8 mouse cellular contexts compared by ENCODE assay signal in the genomic region with DNA sequence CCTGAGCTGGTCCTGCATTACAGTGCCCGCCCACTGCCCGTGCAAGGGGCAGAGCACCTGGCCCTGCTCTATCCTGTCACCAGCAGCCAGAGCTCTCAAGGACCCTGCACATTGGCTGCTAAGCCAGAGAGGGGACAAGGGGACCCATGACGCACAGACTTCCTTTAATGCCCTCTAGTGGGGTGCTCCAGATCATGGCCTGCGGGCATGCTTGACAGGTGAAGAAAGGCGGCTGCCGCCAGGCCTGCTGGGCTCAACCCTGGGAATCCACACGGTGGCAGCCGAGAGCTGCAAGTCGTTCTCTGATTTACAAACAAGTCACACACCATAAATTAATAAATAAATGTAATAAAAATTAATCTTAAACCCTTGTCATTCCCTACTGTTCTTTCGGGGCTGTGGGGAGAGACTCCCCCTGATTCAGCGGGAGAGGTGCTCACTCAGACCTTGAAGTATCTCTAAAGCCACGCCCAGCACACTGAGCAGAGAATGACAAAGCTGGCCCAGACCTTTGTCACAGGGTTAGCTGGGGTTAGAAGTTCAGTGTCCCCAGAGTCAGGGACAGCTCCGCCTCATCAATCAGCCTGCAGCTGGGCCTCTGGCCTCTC. TPM values are rescaled to one million over a fixed set of nuclear protein-coding genes. Genes with fewer than 3 reads are reported as not detected.
DNase-seq lines count a peak whose midpoint lies in the region; ATAC-seq and TF ChIP-seq lines count a peak whose summit lies in the region.

No protein-coding gene starts in this region.

- H3K27me3 ChIP-seq in embryonic facial prominence, embryonic 10.5 days (replicated peaks; ENCODE audit: low read depth, poor library complexity, severe bottlenecking) = peaks cover 14% of the 10 kb centered on the region
- peaks cover 23% of the 10 kb centered on the region for H3K27me3 ChIP-seq in heart, embryonic 12.5 days (replicated peaks)
- 0 out of 2 replicates have a peak, but pooled peaks cover 3% of the 10 kb centered on the region for H3K27me3 ChIP-seq in kidney, embryonic 16.5 days (ENCODE audit: insufficient read depth, low read length)
- H3K27me3 ChIP-seq in liver, postnatal 0 days (ENCODE audit: insufficient read depth, low read length) = peaks cover 9% of the 10 kb centered on the region
- H3K27me3 ChIP-seq in neural tube, embryonic 12.5 days (replicated peaks) = no peaks in the 10 kb centered on the region
- peaks cover under 1% of the 10 kb centered on the region; the same call in 1 of the 2 replicates for H3K27me3 ChIP-seq in stomach, embryonic 16.5 days (ENCODE audit: control insufficient read depth, insufficient read depth, low read length)

- ATAC-seq in heart, embryonic 12.5 days (ENCODE audit: insufficient number of reproducible peaks, low FRiP score) = peak; percentile 57
- peak; percentile 76 for ATAC-seq in kidney, embryonic 16.5 days (ENCODE audit: low FRiP score, low TSS enrichment)
- ATAC-seq in liver, postnatal 0 days = peak; percentile 82
- peak; percentile 74 for ATAC-seq in neural tube, embryonic 12.5 days (ENCODE audit: low FRiP score, low read depth)
- peak; percentile 68 for ATAC-seq in stomach, embryonic 16.5 days (ENCODE audit: insufficient read depth, low FRiP score)

- H3K27ac ChIP-seq in embryonic facial prominence, embryonic 10.5 days (replicated peaks) = peak overlapping the region; percentile 58; the same call in 1 of the 2 replicates
- no peak overlapping the region for H3K27ac ChIP-seq in heart, embryonic 12.5 days (ENCODE audit: poor library complexity, severe bottlenecking)
- H3K27ac ChIP-seq in kidney, embryonic 16.5 days (ENCODE audit: low read length) = no peak overlapping the region
- peak overlapping the region; percentile 55; the same call in 1 of the 2 replicates for H3K27ac ChIP-seq in liver, postnatal 0 days (ENCODE audit: low read depth)
- peak overlapping the region; percentile 6; the same call in 1 of the 2 replicates for H3K27ac ChIP-seq in neural tube, embryonic 12.5 days
- H3K27ac ChIP-seq in stomach, embryonic 16.5 days (ENCODE audit: low read length) = no peak overlapping the region

- no peak overlapping the region for H3K4me3 ChIP-seq in embryonic facial prominence, embryonic 10.5 days
- no peak overlapping the region for H3K4me3 ChIP-seq in heart, embryonic 12.5 days
- no peak overlapping the region for H3K4me3 ChIP-seq in kidney, embryonic 16.5 days (ENCODE audit: low read length)
- H3K4me3 ChIP-seq in liver, postnatal 0 days (ENCODE audit: low read depth, low read length) = no peak overlapping the region
- H3K4me3 ChIP-seq in neural tube, embryonic 12.5 days = no peak overlapping the region
- no peak overlapping the region for H3K4me3 ChIP-seq in stomach, embryonic 16.5 days (replicated peaks; ENCODE audit: low read length)

- H3K36me3 ChIP-seq in embryonic facial prominence, embryonic 10.5 days (replicated peaks) = peaks cover 19% of the 10 kb centered on the region
- H3K36me3 ChIP-seq in heart, embryonic 12.5 days = no peaks in the 10 kb centered on the region
- H3K36me3 ChIP-seq in kidney, embryonic 16.5 days (ENCODE audit: insufficient read depth, low read length) = no peaks in the 10 kb centered on the region
- H3K36me3 ChIP-seq in liver, postnatal 0 days (replicated peaks; ENCODE audit: insufficient read depth, low read length) = no peaks in the 10 kb centered on the region
- H3K36me3 ChIP-seq in neural tube, embryonic 12.5 days = peaks cover 29% of the 10 kb centered on the region
- H3K36me3 ChIP-seq in stomach, embryonic 16.5 days (ENCODE audit: control insufficient read depth, insufficient read depth, low read length) = no peaks in the 10 kb centered on the region

- TF ChIP-seq EP300 in liver, postnatal 0 days (IDR thresholded peaks at IDR 0.05; ENCODE audit: low read depth) = no peak

- 17% methylated on average over 13 of the region's 13 CpGs for WGBS in embryonic facial prominence, embryonic 10.5 days
- WGBS in heart, embryonic 12.5 days = 19% methylated on average over 13 of the region's 13 CpGs
- 13% methylated on average over 13 of the region's 13 CpGs for WGBS in kidney, embryonic 16.5 days
- WGBS in liver, postnatal 0 days (ENCODE audit: insufficient replicate concordance) = 13% methylated on average over 13 of the region's 13 CpGs
- 15% methylated on average over 13 of the region's 13 CpGs for WGBS in neural tube, embryonic 12.5 days
- WGBS in stomach, embryonic 16.5 days = 14% methylated on average over 13 of the region's 13 CpGs

- DNase-seq in CD4-positive, CD25-positive, alpha-beta regulatory T cell, adult 2 months (ENCODE audit: low read depth, low spot score) = peak; percentile 87
- peak; percentile 66 for DNase-seq in adrenal gland, adult 8-10 months
- DNase-seq in embryonic facial prominence, embryonic 10.5 days (ENCODE audit: low spot score) = peak; percentile 84
- peak; percentile 84 for DNase-seq in liver, postnatal 0 days

- no peaks in the 10 kb centered on the region for H3K9me3 ChIP-seq in embryonic facial prominence, embryonic 10.5 days
- no peaks in the 10 kb centered on the region for H3K9me3 ChIP-seq in heart, embryonic 12.5 days (replicated peaks)
- H3K9me3 ChIP-seq in kidney, embryonic 16.5 days (ENCODE audit: low read length) = no peaks in the 10 kb centered on the region
- no peaks in the 10 kb centered on the region for H3K9me3 ChIP-seq in liver, postnatal 0 days (ENCODE audit: low read length)
- no peaks in the 10 kb centered on the region for H3K9me3 ChIP-seq in neural tube, embryonic 12.5 days
- H3K9me3 ChIP-seq in stomach, embryonic 16.5 days (replicated peaks; ENCODE audit: control insufficient read depth, low read length) = no peaks in the 10 kb centered on the region

- H3K9ac ChIP-seq in heart, embryonic 12.5 days = no peak overlapping the region
- no peak overlapping the region for H3K9ac ChIP-seq in kidney, embryonic 16.5 days (replicated peaks; ENCODE audit: low read length)
- H3K9ac ChIP-seq in liver, postnatal 0 days (replicated peaks) = no peak overlapping the region
- peak overlapping the region; percentile 14; the same call in 1 of the 2 replicates for H3K9ac ChIP-seq in neural tube, embryonic 12.5 days
- no peak overlapping the region; the same call in 1 of the 2 replicates for H3K9ac ChIP-seq in stomach, embryonic 16.5 days (ENCODE audit: low read length)

- peaks cover 22% of the 10 kb centered on the region for H3K4me1 ChIP-seq in embryonic facial prominence, embryonic 10.5 days
- H3K4me1 ChIP-seq in heart, embryonic 12.5 days (replicated peaks) = peaks cover 9% of the 10 kb centered on the region; the same call in 1 of the 2 replicates
- H3K4me1 ChIP-seq in kidney, embryonic 16.5 days (ENCODE audit: insufficient read depth, low read length) = peaks cover 8% of the 10 kb centered on the region
- H3K4me1 ChIP-seq in liver, postnatal 0 days (ENCODE audit: insufficient read depth) = no peaks in the 10 kb centered on the region; the same call in 1 of the 2 replicates
- H3K4me1 ChIP-seq in neural tube, embryonic 12.5 days = peaks cover 25% of the 10 kb centered on the region
- H3K4me1 ChIP-seq in stomach, embryonic 16.5 days (ENCODE audit: control insufficient read depth, insufficient read depth, low read length) = 0 out of 2 replicates have a peak, but pooled peaks cover 3% of the 10 kb centered on the region

- peak overlapping the region; percentile 23; the same call in 1 of the 2 replicates for H3K4me2 ChIP-seq in heart, embryonic 12.5 days
- peak overlapping the region; percentile 14; the same call in 1 of the 2 replicates for H3K4me2 ChIP-seq in kidney, embryonic 16.5 days (replicated peaks; ENCODE audit: low read depth, low read length)
- H3K4me2 ChIP-seq in liver, postnatal 0 days (ENCODE audit: low read depth, low read length) = 0 out of 2 replicates have a peak overlapping the region, but pooled peaks have one; percentile 40
- peak overlapping the region; percentile 25; the same call in 1 of the 2 replicates for H3K4me2 ChIP-seq in neural tube, embryonic 12.5 days (replicated peaks)
- peak overlapping the region; percentile 30; the same call in 1 of the 2 replicates for H3K4me2 ChIP-seq in stomach, embryonic 16.5 days (ENCODE audit: low read depth, low read length)

- peak; percentile 83 for TF ChIP-seq CTCF in liver, postnatal 0 days (IDR thresholded peaks at IDR 0.05; ENCODE audit: low read depth)

RNA-seq across cellular contexts. Expression of gene Shd, which starts 6.1 kb away (rescaled TPM):
- 1 to 10 TPM; 1.7 to 4.8 (median 3.0) TPM for total RNA-seq in adrenal gland, adult 8-10 months (2022)
- 32.8 and 39.1 TPM in 2 replicates for polyA plus RNA-seq in embryonic facial prominence, embryonic 10.5 days (2016; fragmentation: Nextera tagmentation; extraction: Ambion mirVana)
- 7.2 and 9.2 TPM in 2 replicates for polyA plus RNA-seq in heart, embryonic 12.5 days (2016; fragmentation: Nextera tagmentation; extraction: Ambion mirVana)
- polyA plus RNA-seq in kidney, embryonic 16.5 days (2015; fragmentation: Nextera tagmentation; extraction: Ambion mirVana) = 41.6 and 46.0 TPM in 2 replicates
- polyA plus RNA-seq in liver, postnatal 0 days (2015; fragmentation: Nextera tagmentation; extraction: Ambion mirVana) = 0.26 and 0.34 TPM in 2 replicates
- polyA plus RNA-seq in neural tube, embryonic 12.5 days (2016; fragmentation: Nextera tagmentation; extraction: Ambion mirVana) = 136 and 143 TPM in 2 replicates
- 8.1 and 8.6 TPM in 2 replicates for polyA plus RNA-seq in stomach, embryonic 16.5 days (2015; fragmentation: Nextera tagmentation; extraction: Ambion mirVana)

RNA-seq across cellular contexts. Expression of gene Fsd1, which starts 9.9 kb away (rescaled TPM):
- total RNA-seq in adrenal gland, adult 8-10 months (2022) = 1 to 10 TPM in 3 of 4 experiments, under 1 TPM in 1; 0.87 to 3.4 (median 2.9) TPM
- polyA plus RNA-seq in embryonic facial prominence, embryonic 10.5 days (2016; fragmentation: Nextera tagmentation; extraction: Ambion mirVana) = 63.3 and 69.4 TPM in 2 replicates
- polyA plus RNA-seq in heart, embryonic 12.5 days (2016; fragmentation: Nextera tagmentation; extraction: Ambion mirVana) = 5.2 and 5.6 TPM in 2 replicates
- polyA plus RNA-seq in kidney, embryonic 16.5 days (2015; fragmentation: Nextera tagmentation; extraction: Ambion mirVana) = 21.6 TPM in 2 replicates
- polyA plus RNA-seq in liver, postnatal 0 days (2015; fragmentation: Nextera tagmentation; extraction: Ambion mirVana) = not detected in 2 replicates
- polyA plus RNA-seq in neural tube, embryonic 12.5 days (2016; fragmentation: Nextera tagmentation; extraction: Ambion mirVana) = 114 and 123 TPM in 2 replicates
- 9.9 and 13.9 TPM in 2 replicates for polyA plus RNA-seq in stomach, embryonic 16.5 days (2015; fragmentation: Nextera tagmentation; extraction: Ambion mirVana)

RNA-seq across cellular contexts. Expression of gene Yju2, which starts 17.5 kb away (rescaled TPM):
- 10 to 100 TPM; 18.6 to 21.4 (median 20.3) TPM for total RNA-seq in adrenal gland, adult 8-10 months (2022)
- 28.7 and 32.0 TPM in 2 replicates for polyA plus RNA-seq in embryonic facial prominence, embryonic 10.5 days (2016; fragmentation: Nextera tagmentation; extraction: Ambion mirVana)
- 17.4 and 17.5 TPM in 2 replicates for polyA plus RNA-seq in heart, embryonic 12.5 days (2016; fragmentation: Nextera tagmentation; extraction: Ambion mirVana)
- polyA plus RNA-seq in kidney, embryonic 16.5 days (2015; fragmentation: Nextera tagmentation; extraction: Ambion mirVana) = 29.8 and 34.7 TPM in 2 replicates
- 6.3 and 7.1 TPM in 2 replicates for polyA plus RNA-seq in liver, postnatal 0 days (2015; fragmentation: Nextera tagmentation; extraction: Ambion mirVana)
- polyA plus RNA-seq in neural tube, embryonic 12.5 days (2016; fragmentation: Nextera tagmentation; extraction: Ambion mirVana) = 24.2 and 27.1 TPM in 2 replicates
- 21.6 and 24.3 TPM in 2 replicates for polyA plus RNA-seq in stomach, embryonic 16.5 days (2015; fragmentation: Nextera tagmentation; extraction: Ambion mirVana)

RNA-seq across cellular contexts. Expression of gene Ebi3, which starts 23.9 kb away (rescaled TPM):
- total RNA-seq in adrenal gland, adult 8-10 months (2022) = 1 to 10 TPM in 3 of 4 experiments, under 1 TPM in 1; 0.49 to 2.0 (median 1.5) TPM
- 0.98 and 1.4 TPM in 2 replicates for polyA plus RNA-seq in embryonic facial prominence, embryonic 10.5 days (2016; fragmentation: Nextera tagmentation; extraction: Ambion mirVana)
- polyA plus RNA-seq in heart, embryonic 12.5 days (2016; fragmentation: Nextera tagmentation; extraction: Ambion mirVana) = 0.40 TPM in 1 of 2 replicates, not detected in the other
- 2.1 and 2.6 TPM in 2 replicates for polyA plus RNA-seq in kidney, embryonic 16.5 days (2015; fragmentation: Nextera tagmentation; extraction: Ambion mirVana)
- 10.0 and 10.5 TPM in 2 replicates for polyA plus RNA-seq in liver, postnatal 0 days (2015; fragmentation: Nextera tagmentation; extraction: Ambion mirVana)
- polyA plus RNA-seq in neural tube, embryonic 12.5 days (2016; fragmentation: Nextera tagmentation; extraction: Ambion mirVana) = 2.3 and 2.8 TPM in 2 replicates
- polyA plus RNA-seq in stomach, embryonic 16.5 days (2015; fragmentation: Nextera tagmentation; extraction: Ambion mirVana) = 4.0 and 4.7 TPM in 2 replicates

RNA-seq across cellular contexts. Expression of gene Zfp119b, which starts 27.1 kb away (rescaled TPM):
- 1 to 10 TPM; 2.9 to 7.1 (median 4.9) TPM for total RNA-seq in adrenal gland, adult 8-10 months (2022)
- polyA plus RNA-seq in embryonic facial prominence, embryonic 10.5 days (2016; fragmentation: Nextera tagmentation; extraction: Ambion mirVana) = 4.1 and 4.7 TPM in 2 replicates
- polyA plus RNA-seq in heart, embryonic 12.5 days (2016; fragmentation: Nextera tagmentation; extraction: Ambion mirVana) = 3.1 and 4.3 TPM in 2 replicates
- polyA plus RNA-seq in kidney, embryonic 16.5 days (2015; fragmentation: Nextera tagmentation; extraction: Ambion mirVana) = 6.3 and 7.8 TPM in 2 replicates
- 3.8 and 4.4 TPM in 2 replicates for polyA plus RNA-seq in liver, postnatal 0 days (2015; fragmentation: Nextera tagmentation; extraction: Ambion mirVana)
- polyA plus RNA-seq in neural tube, embryonic 12.5 days (2016; fragmentation: Nextera tagmentation; extraction: Ambion mirVana) = 6.0 and 6.1 TPM in 2 replicates
- polyA plus RNA-seq in stomach, embryonic 16.5 days (2015; fragmentation: Nextera tagmentation; extraction: Ambion mirVana) = 6.0 and 6.2 TPM in 2 replicates

Comparison
In these comparisons a context has a peak if more than half of its experiments do, and no peak if none do; other contexts are left out.
1. H3K27ac ChIP-seq: peak in embryonic facial prominence, embryonic 10.5 days (single experiment), liver, postnatal 0 days (single experiment) and neural tube, embryonic 12.5 days (single experiment); none in heart, embryonic 12.5 days (single experiment), kidney, embryonic 16.5 days (single experiment) and stomach, embryonic 16.5 days (single experiment).
2. Peak in every context shown above with its lines, with median percentiles within 50 percentile points of each other: DNase-seq, ATAC-seq and H3K4me2 ChIP-seq.